Mouse (Mus musculus) megakaryocyte, embryonic 14.5 days (primary cell): Measurements from ENCODE around the gene Sco1.

Source experiments
- FLI1 ChIP-seq: IDR thresholded peaks from 2 replicates; pipeline ENCODE4 v1.6.1; 2012; ENCODE audit warnings: low read length, inconsistent platforms, mixed read lengths
- GATA1 ChIP-seq: IDR thresholded peaks from 3 replicates; pipeline ENCODE4 v1.6.1; 2012; ENCODE audit warnings: mixed read lengths, low read length, inconsistent platforms, borderline replicate concordance

- no peak for TF ChIP-seq FLI1
- TF ChIP-seq GATA1: no peak
Measured at GRCm38 (mm10) chr11:67093201-67093600, 40.7 kb downstream of the Sco1 start.
